ENCODE assay signal across 12 mouse cellular contexts in genomic region chr6:37391313-37391712, GRCm38 (mm10). TPM values are rescaled to one million over a fixed set of nuclear protein-coding genes. Genes with fewer than 3 reads are reported as not detected.
DNase-seq lines count a peak whose midpoint lies in the region; ATAC-seq and TF ChIP-seq lines count a peak whose summit lies in the region.
"Had no signal": no experiment of that assay in that cellular context is flagged by ENCODE, and none has a peak within 500 bp of the region (broad histone marks: within the 10 kb centered on the region; RNA-seq: fewer than 3 reads in every experiment).

No protein-coding gene starts in this region.

- no peaks in the 10 kb centered on the region for H3K9me3 ChIP-seq in intestine, embryonic 14.5 days (ENCODE audit: control insufficient read depth, low read length)
- no peaks in the 10 kb centered on the region for H3K9me3 ChIP-seq in intestine, postnatal 0 days (ENCODE audit: control insufficient read depth)
- no peaks in the 10 kb centered on the region for H3K9me3 ChIP-seq in lung, postnatal 0 days (ENCODE audit: low read length)
- no peaks in the 10 kb centered on the region for H3K9me3 ChIP-seq in hindbrain, embryonic 16.5 days (ENCODE audit: control insufficient read depth, low read length)
- H3K9me3 ChIP-seq: embryonic facial prominence, embryonic 13.5 days; hindbrain, embryonic 15.5 days had no signal

- no peak for DNase-seq in intestine, embryonic 14.5 days (ENCODE audit: low spot score)
- peak; percentile 22 for DNase-seq in gastrocnemius, postnatal 10 days
- DNase-seq in heart, postnatal 4 days = peak; percentile 55
- peak; percentile 91 for DNase-seq in lung, postnatal 0 days (ENCODE audit: low spot score)
- no peak for DNase-seq in embryo, embryonic 11 days
- DNase-seq: thymus, postnatal 4 days had no signal

- peak; percentile 78 for TF ChIP-seq EP300 in lung, postnatal 0 days (IDR thresholded peaks at IDR 0.05)

- H3K9ac ChIP-seq in intestine, embryonic 14.5 days (ENCODE audit: low read length) = no peak overlapping the region
- no peak overlapping the region for H3K9ac ChIP-seq in intestine, postnatal 0 days (ENCODE audit: low read depth, low read length)
- no peak overlapping the region for H3K9ac ChIP-seq in lung, postnatal 0 days (replicated peaks; ENCODE audit: low read depth)
- H3K9ac ChIP-seq in hindbrain, embryonic 16.5 days (ENCODE audit: low read depth, low read length) = no peak overlapping the region
- H3K9ac ChIP-seq: embryonic facial prominence, embryonic 13.5 days; hindbrain, embryonic 15.5 days had no signal

- peak overlapping the region; percentile 47 for H3K27ac ChIP-seq in intestine, embryonic 14.5 days (ENCODE audit: low read depth)
- H3K27ac ChIP-seq in intestine, postnatal 0 days (ENCODE audit: low read depth, low read length) = no peak overlapping the region
- H3K27ac ChIP-seq in lung, postnatal 0 days (ENCODE audit: low read length) = peak overlapping the region; percentile 48
- no peak overlapping the region for H3K27ac ChIP-seq in hindbrain, embryonic 16.5 days (ENCODE audit: low read depth, low read length)
- H3K27ac ChIP-seq: embryonic facial prominence, embryonic 13.5 days; hindbrain, embryonic 15.5 days; macrophage had no signal

- H3K4me1 ChIP-seq in intestine, embryonic 14.5 days (replicated peaks; ENCODE audit: control insufficient read depth, insufficient read depth, low read length) = peaks cover 17% of the 10 kb centered on the region
- peaks cover 3% of the 10 kb centered on the region; the same call in 1 of the 2 replicates for H3K4me1 ChIP-seq in intestine, postnatal 0 days (replicated peaks; ENCODE audit: control insufficient read depth, insufficient read depth, low read length)
- H3K4me1 ChIP-seq in lung, postnatal 0 days (ENCODE audit: insufficient read depth, low read depth, low read length) = peaks cover 10% of the 10 kb centered on the region; the same call in 1 of the 2 replicates
- H3K4me1 ChIP-seq in hindbrain, embryonic 16.5 days (ENCODE audit: control insufficient read depth, insufficient read depth, low read depth, low read length) = no peaks in the 10 kb centered on the region
- H3K4me1 ChIP-seq: hindbrain, embryonic 15.5 days had no signal

- no peak overlapping the region for H3K4me2 ChIP-seq in intestine, embryonic 14.5 days (ENCODE audit: low read length)
- no peak overlapping the region for H3K4me2 ChIP-seq in intestine, postnatal 0 days (replicated peaks; ENCODE audit: low read depth)
- no peak overlapping the region for H3K4me2 ChIP-seq in lung, postnatal 0 days (replicated peaks; ENCODE audit: low read depth, low read length)
- no peak overlapping the region for H3K4me2 ChIP-seq in hindbrain, embryonic 16.5 days (ENCODE audit: low read length)
- H3K4me2 ChIP-seq: embryonic facial prominence, embryonic 13.5 days; hindbrain, embryonic 15.5 days had no signal

- no peaks in the 10 kb centered on the region for H3K27me3 ChIP-seq in intestine, embryonic 14.5 days (replicated peaks; ENCODE audit: control insufficient read depth, insufficient read depth, low read length)
- H3K27me3 ChIP-seq in intestine, postnatal 0 days (replicated peaks; ENCODE audit: control insufficient read depth, insufficient read depth, low read length) = no peaks in the 10 kb centered on the region
- no peaks in the 10 kb centered on the region for H3K27me3 ChIP-seq in lung, postnatal 0 days (replicated peaks; ENCODE audit: insufficient read depth, low read length)
- no peaks in the 10 kb centered on the region for H3K27me3 ChIP-seq in hindbrain, embryonic 16.5 days (replicated peaks; ENCODE audit: control insufficient read depth, insufficient read depth, low read length)
- H3K27me3 ChIP-seq: embryonic facial prominence, embryonic 13.5 days; hindbrain, embryonic 15.5 days had no signal

- H3K4me3 ChIP-seq in intestine, embryonic 14.5 days (ENCODE audit: low read depth, low read length) = no peak overlapping the region
- H3K4me3 ChIP-seq in intestine, postnatal 0 days (ENCODE audit: low read depth, low read length) = no peak overlapping the region
- no peak overlapping the region for H3K4me3 ChIP-seq in lung, postnatal 0 days (ENCODE audit: low read depth, low read length)
- H3K4me3 ChIP-seq in hindbrain, embryonic 16.5 days (ENCODE audit: low read length) = no peak overlapping the region
- H3K4me3 ChIP-seq: embryonic facial prominence, embryonic 13.5 days; hindbrain, embryonic 15.5 days had no signal

- 56% methylated on average over 7 of the region's 7 CpGs for whole genome bisulfite sequencing in intestine, embryonic 14.5 days
- 66% methylated on average over 7 of the region's 7 CpGs for WGBS in intestine, postnatal 0 days
- WGBS in lung, postnatal 0 days = 34% methylated on average over 7 of the region's 7 CpGs
- 85% methylated on average over 7 of the region's 7 CpGs for WGBS in hindbrain, embryonic 16.5 days

- TF ChIP-seq CTCF in intestine, postnatal 0 days (IDR thresholded peaks at IDR 0.05; ENCODE audit: low read depth) = no peak
- no peak for TF ChIP-seq CTCF in lung, postnatal 0 days (IDR thresholded peaks at IDR 0.05)

- peaks cover 3% of the 10 kb centered on the region; the same call in 1 of the 2 replicates for H3K36me3 ChIP-seq in intestine, embryonic 14.5 days (ENCODE audit: control insufficient read depth, insufficient read depth, low read length)
- 0 out of 2 replicates have a peak, but pooled peaks cover 3% of the 10 kb centered on the region for H3K36me3 ChIP-seq in intestine, postnatal 0 days (ENCODE audit: control insufficient read depth, insufficient read depth)
- no peaks in the 10 kb centered on the region for H3K36me3 ChIP-seq in lung, postnatal 0 days (ENCODE audit: insufficient read depth, low read length)
- H3K36me3 ChIP-seq in hindbrain, embryonic 16.5 days (ENCODE audit: control insufficient read depth, insufficient read depth, low read length) = no peaks in the 10 kb centered on the region
- H3K36me3 ChIP-seq: hindbrain, embryonic 15.5 days had no signal

- ATAC-seq in intestine, embryonic 14.5 days (replicated peaks; ENCODE audit: low FRiP score, low TSS enrichment, low read depth) = no peak
- no peak for ATAC-seq in intestine, postnatal 0 days
- peak; percentile 54 for ATAC-seq in lung, postnatal 0 days
- ATAC-seq in erythroid progenitor cell, adult 5-6 weeks (replicated peaks; ENCODE audit: low FRiP score, poor library complexity, severe bottlenecking) = no peak
- no peak for ATAC-seq in hindbrain, embryonic 16.5 days

RNA-seq across cellular contexts. Expression of gene Creb3l2, which starts 50.6 kb away (rescaled TPM):
- 22.9 and 23.9 TPM in 2 replicates for polyA plus RNA-seq in intestine, embryonic 14.5 days (2014; fragmentation: Nextera tagmentation; extraction: Ambion mirVana)
- polyA plus RNA-seq in intestine, postnatal 0 days (2015; fragmentation: Nextera tagmentation; extraction: Ambion mirVana) = 9.9 and 10.0 TPM in 2 replicates
- total RNA-seq in gastrocnemius, postnatal 10 days (2021) = 10 to 100 TPM; 18.2 to 24.0 TPM
- total RNA-seq in heart, postnatal 4 days (2021) = 10 to 100 TPM; 61.7 to 66.7 TPM
- 23.6 and 23.8 TPM in 2 replicates for polyA plus RNA-seq in lung, postnatal 0 days (2015; fragmentation: Nextera tagmentation; extraction: Ambion mirVana)
- total RNA-seq in erythroid progenitor cell, adult 5-6 weeks (2015; ENCODE audit: low replicate concordance) = 1.7 and 4.7 TPM in 2 replicates
- 0.38 and 1.4 TPM in 2 replicates for total RNA-seq in erythroid progenitor cell, adult 5-6 weeks (2017; ENCODE audit: low replicate concordance)
- polyA plus RNA-seq in hindbrain, embryonic 16.5 days (2015; fragmentation: Nextera tagmentation; extraction: Ambion mirVana) = 3.3 and 4.6 TPM in 2 replicates

Comparison
In these comparisons a context has a peak if more than half of its experiments do, and no peak if none do; other contexts are left out.
1. H3K27ac ChIP-seq: peak in intestine, embryonic 14.5 days (single experiment) and lung, postnatal 0 days (single experiment); none in intestine, postnatal 0 days (single experiment) and hindbrain, embryonic 16.5 days (single experiment).
2. DNase-seq: peak in gastrocnemius, postnatal 10 days (single experiment), heart, postnatal 4 days (single experiment) and lung, postnatal 0 days (single experiment); none in intestine, embryonic 14.5 days (single experiment) and embryo, embryonic 11 days (single experiment).